Mouse (Mus musculus): ENCODE results near the gene A530084C06Rik.

A530084C06Rik gene

DNA sequence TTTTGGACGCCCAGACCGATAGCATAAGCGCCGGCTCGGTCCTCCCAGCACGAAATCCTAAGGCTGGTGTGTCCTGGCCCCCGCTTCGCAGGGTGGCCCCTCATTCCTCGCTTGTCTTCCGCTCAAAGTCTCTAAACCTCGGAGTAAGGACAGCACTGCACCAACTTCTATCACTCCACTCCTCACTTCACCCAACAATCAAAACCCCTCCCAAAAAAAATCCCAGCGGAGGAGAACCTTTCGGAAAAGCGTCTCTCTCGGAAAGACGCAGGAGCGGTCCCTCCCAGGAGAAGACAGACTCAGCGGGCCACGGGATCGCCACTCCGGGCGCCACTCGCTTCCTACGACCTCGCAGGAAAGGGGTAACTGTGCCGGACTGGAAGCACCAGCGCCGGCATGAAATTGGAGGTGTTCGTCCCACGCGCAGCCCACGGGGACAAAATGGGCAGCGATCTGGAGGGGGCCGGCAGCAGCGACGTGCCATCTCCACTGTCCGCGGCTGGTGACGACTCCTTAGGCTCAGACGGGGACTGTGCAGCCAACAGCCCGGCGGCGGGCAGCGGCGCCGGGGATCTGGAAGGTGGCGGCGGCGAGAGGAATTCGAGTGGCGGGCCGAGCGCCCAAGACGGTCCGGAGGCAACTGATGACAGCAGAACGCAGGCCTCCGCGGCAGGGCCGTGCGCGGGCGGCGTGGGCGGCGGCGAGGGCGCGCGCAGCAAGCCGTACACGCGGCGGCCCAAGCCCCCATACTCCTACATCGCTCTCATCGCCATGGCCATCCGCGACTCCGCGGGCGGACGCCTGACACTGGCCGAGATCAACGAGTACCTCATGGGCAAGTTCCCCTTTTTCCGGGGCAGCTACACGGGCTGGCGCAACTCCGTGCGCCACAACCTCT lies at the start of gene A530084C06Rik:
Gene A530084C06Rik (minus strand): TSS at position 813 of the 898 bp plus-strand sequence.
- peak; percentile 19 to 43 for DNase-seq (ENCODE audit: low read depth in 1 of 2, low spot score in 2 of 2)

- no peak for DNase-seq (ENCODE audit: low read depth in 1 of 2, low spot score in 2 of 2)
Observed at GRCm38 (mm10) chr13:31603964-31604363, 44.8 kb upstream of the A530084C06Rik start.

GRCm38 (mm10) chr13:31599576-31599975 lies 40.4 kb upstream of the A530084C06Rik start:
- no peak for DNase-seq (ENCODE audit: low read depth in 1 of 2, low spot score in 2 of 2)

- no peak for DNase-seq (ENCODE audit: low read depth in 1 of 2, low spot score in 2 of 2)
Observed at GRCm38 (mm10) chr13:31587341-31587740, 28.2 kb upstream of the A530084C06Rik start.

DNA sequence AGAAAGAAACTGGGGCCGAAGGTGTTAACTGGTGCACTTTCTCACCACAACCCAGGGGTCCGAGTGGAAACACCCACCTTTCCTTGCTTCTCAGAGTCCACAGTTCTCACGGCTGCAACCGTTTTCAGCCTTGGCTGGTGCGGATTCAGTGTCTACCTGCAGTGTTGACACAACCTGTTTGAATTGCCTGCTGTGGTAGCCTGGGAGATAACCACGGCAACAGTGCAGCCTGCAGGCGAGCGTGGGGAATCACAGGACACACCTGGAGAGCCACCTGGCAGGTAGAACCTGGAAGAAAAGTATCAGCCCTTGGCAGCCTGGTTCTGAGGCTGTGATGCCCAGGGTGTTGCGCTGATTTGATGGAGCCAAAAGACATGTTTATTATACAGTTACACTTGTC lies 20.7 kb upstream of the A530084C06Rik start:
- DNase-seq (ENCODE audit: low read depth in 1 of 2, low spot score in 2 of 2), result no peak

DNA sequence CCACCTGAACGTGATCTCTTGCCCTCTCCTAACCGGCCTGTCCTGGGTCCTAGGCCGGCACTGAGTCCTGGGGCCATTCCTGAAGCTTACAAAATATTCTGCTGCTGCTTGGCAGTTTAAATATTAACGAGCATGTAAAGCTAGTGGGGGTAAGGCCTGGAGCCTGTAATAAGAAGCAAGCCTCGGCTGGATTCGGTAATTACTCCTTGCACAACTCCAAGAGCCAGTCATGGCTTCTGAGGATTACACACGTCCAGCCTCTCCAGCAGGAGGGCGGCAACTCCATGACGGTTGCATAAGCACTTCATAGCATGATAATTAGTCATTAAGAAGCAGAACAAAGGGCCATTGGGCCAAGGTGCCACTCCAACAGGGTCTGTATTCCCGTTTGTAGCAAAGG lies 19.3 kb upstream of the A530084C06Rik start:
- DNase-seq (ENCODE audit: low read depth in 1 of 2, low spot score in 2 of 2), result no peak

GRCm38 (mm10) chr13:31577576-31577975 lies 18.4 kb upstream of the A530084C06Rik start:
- no peak for DNase-seq (ENCODE audit: low read depth in 1 of 2, low spot score in 2 of 2)

DNA sequence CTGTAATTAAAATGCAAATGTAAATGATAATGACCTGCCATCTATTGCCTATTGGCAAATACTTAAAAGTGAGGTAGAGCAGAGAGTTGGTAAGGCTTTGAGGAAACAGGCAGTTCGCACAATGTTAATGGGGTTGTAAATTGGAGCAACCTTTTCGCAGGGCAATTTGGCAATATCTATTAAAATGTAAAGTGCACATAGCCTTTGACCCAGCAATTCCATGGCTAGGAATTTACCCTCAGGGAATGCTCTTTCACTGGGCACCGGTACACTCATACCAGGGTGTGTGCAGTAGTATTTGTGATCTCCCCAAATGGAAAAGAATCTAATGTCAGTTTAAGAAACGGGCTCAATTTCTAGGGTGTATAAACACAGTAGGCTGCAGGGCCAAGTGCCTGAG lies 17.6 kb upstream of the A530084C06Rik start:
- no peak for DNase-seq (ENCODE audit: low read depth in 1 of 2, low spot score in 2 of 2)

- DNase-seq (ENCODE audit: low read depth in 1 of 2, low spot score in 2 of 2), result no peak
Observed at GRCm38 (mm10) chr13:31574627-31575026, 15.5 kb upstream of the A530084C06Rik start.

- DNase-seq (ENCODE audit: low read depth in 1 of 2, low spot score in 2 of 2), result no peak
Observed at GRCm38 (mm10) chr13:31572806-31573508, 13.8 kb upstream of the A530084C06Rik start.

- DNase-seq (ENCODE audit: low read depth in 1 of 2, low spot score in 2 of 2), result no peak
Observed at GRCm38 (mm10) chr13:31567617-31568294, 8.6 kb upstream of the A530084C06Rik start.

- DNase-seq (ENCODE audit: low read depth in 1 of 2, low spot score in 2 of 2), result no peak
Observed at GRCm38 (mm10) chr13:31567099-31567498, 8.0 kb upstream of the A530084C06Rik start.

- DNase-seq (ENCODE audit: low read depth in 1 of 2, low spot score in 2 of 2), result no peak
Observed at GRCm38 (mm10) chr13:31564394-31564793, 5.3 kb upstream of the A530084C06Rik start.

GRCm38 (mm10) chr13:31559419-31560144 lies 449 bp upstream of the A530084C06Rik start:
- DNase-seq (ENCODE audit: low read depth in 1 of 2, low spot score in 2 of 2), result peak in 1 of 2 experiments; percentile 4

DNA sequence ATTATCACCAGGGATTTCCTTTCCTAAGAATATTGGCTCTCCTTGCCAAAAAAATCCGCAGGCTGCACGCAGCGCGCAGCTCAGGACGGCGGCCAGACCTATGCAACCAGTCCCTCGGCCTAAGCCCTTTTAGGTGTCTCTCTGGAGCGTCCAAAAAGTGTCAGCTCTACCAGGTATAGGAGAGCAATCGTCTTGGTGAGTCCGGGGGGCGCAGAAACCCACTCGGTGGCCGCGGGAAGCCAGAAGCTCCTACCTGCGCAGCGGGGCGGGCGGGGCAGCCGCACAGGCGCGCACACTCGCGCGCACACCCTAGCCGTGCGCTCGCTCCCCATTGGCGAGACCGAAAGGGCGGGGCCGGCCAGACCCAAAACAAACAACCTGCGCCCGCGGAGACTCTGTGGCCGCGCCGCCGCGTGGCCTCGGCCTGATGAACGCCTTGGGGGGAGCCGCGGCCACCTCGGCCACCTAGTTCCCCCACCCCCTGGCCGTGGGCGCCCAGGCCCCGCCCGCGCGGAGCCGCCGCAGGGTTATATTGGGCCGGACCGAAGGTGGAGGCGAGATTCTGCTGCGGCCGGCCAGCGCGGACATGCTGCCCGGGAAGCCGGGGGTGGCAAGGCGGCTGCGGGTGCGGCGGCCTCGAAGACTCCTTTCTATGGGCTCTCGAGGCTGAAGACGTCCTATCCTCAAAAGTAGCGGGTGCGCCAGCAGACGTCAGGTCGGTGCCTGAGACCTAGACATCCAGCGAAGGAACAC lies 1.2 kb downstream of the A530084C06Rik start:
- no peak for DNase-seq (ENCODE audit: low read depth in 1 of 2, low spot score in 2 of 2)

DNA sequence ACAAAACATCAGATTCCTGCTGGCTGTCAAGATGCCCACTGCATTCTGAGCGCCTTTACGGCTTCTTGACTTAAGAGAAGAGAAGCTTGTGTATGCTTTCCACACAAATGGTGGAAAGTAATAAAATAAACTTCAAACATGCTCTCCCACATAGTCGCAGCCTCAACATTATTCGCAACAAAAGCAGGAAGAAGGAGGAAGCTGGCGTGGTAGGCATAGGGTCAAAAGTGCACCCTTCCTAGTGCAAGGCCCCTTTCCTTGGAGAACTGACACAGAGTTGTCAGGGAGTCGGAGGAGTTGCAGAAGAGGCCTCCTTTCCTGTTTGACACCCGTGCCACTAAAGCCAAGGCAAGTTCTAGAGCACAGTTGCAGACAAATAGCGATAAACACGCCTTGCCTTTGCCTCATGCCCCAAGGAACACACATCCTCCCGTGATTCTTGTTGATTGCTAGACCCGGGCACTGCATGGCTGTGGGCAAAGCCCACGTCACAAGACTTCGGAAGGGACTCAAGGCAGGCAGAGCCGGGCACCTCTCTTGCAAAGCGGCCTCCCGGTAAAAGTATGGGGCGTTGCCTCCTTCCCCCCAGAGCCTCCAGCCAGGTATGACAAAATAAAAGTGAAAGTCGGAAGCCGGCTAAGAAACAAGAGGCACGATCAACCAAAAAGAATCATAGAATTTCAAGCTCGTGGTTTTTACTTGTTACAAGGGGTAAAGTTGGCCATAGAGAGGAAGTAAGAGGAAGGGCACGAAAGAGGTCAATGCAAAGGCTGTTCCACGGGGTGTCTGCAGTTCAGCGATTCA lies 2.0 kb downstream of the A530084C06Rik start:
- DNase-seq (ENCODE audit: low read depth in 1 of 2, low spot score in 2 of 2), result no peak

DNA sequence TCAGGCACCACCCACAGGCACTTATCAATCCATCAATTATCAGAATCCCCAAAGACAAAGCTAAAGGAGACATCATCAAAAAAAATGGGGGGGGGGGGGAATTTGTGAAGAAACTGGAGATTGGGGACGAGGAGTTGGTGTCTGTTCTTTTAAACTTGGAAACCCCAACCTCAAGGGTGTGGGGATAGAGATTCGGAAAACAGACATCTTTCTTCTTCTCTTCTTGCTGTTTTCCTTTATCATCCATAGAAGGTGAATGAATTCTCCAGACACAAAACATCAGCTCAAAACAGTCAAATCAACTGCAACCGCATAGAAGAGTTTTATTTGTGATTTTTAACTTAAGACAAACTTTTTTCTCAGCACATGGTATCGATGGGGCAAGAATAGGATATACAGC lies 3.3 kb downstream of the A530084C06Rik start, which contains the start of gene Foxq1:
Gene Foxq1 (plus strand): TSS at position 301 of the 400 bp plus-strand sequence.
- DNase-seq (ENCODE audit: low read depth in 1 of 2, low spot score in 2 of 2), result no peak

GRCm38 (mm10) chr13:31547610-31548009 lies 11.5 kb downstream of the A530084C06Rik start:
- no peak for DNase-seq (ENCODE audit: low read depth in 1 of 2, low spot score in 2 of 2)

- DNase-seq (ENCODE audit: low read depth in 1 of 2, low spot score in 2 of 2), result no peak
Observed at GRCm38 (mm10) chr13:31547204-31547603, 11.9 kb downstream of the A530084C06Rik start.

Measured in monocyte, adult 2 months (primary cell).